Mouse (Mus musculus): ENCODE results near the gene Cd63. TPM values are rescaled to one million over a fixed set of nuclear protein-coding genes. Genes with fewer than 3 reads are reported as not detected.

The Cd63 gene
- polyA plus RNA-seq (2012; rRNA removed; ENCODE audit: low replicate concordance): 91.7 and 140 TPM in 2 replicates

DNA sequence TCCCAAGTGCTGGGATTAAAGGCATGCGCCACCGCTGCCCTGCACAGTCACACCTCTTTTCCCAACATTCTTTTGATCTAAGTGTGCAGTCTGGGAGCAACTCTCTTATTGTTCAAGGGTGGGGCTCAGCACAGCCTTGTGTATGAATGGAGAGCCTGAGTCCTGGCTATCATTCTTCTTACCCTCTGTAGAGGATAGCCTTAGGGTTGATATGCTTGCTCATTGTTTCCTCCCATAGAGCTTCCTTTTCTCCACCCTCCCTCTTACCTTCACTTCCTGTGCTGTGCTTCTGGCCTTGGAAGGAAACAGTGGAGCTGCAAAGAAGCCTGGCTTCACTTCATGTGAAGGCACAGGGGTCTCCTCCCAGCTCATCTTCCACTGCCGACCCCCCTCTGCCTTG is at the start of gene Cd63:
Cd63 (plus strand) TSS at position 292 of the 400 bp plus-strand sequence.

GRCm38 (mm10) chr10:128891296-128892094 is 9.3 kb upstream of the Cd63 start, which contains the start of gene Gdf11:
Gene Gdf11 (minus strand): TSS chr10:128891718.

DNA sequence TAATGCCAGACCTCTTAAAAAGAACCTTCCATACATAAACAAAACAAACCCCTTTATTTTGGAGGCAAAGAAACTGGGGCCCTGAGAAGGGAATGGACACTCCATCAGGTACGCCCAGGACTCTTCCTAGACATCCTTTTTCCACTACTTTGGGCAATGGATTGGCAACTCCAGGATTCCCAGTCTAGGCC is 21.9 kb downstream of the Cd63 start, which contains the start of gene Rdh5:
Rdh5 (minus strand) TSS at position 67 of the 191 bp plus-strand sequence.

GRCm38 (mm10) chr10:128923935-128924334 is 23.1 kb downstream of the Cd63 start, which contains the start of gene Bloc1s1:
Gene Bloc1s1 (minus strand): TSS chr10:128924035.

DNA sequence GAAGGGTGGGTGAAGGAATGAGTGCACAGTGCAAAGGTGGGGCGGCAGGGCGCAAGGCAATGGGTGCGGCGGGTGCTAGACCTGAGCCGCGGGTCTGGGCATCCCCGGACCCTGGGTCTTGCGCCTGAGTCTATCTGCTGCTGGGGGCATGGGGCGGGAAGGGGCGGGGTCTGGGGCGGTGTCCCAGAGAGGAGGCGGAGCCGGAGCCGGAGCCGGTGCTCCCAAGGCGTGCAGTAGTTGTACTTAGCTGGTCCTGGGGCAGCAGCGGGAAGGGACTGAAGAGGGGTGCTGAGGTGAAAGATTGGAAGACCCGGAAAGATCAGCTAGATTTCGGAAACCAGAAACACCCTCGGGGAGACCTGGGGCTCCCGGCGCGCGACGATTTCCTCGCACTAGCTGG is 32.8 kb downstream of the Cd63 start, which contains the start of gene Itga7:
Itga7 (plus strand) TSS at position 245 of the 400 bp plus-strand sequence.

GRCm38 (mm10) chr10:128960590-128961584 is 60.1 kb downstream of the Cd63 start, which contains the start of gene Mettl7b:
Gene Mettl7b (minus strand): TSS chr10:128960988.

Other genes with a start within 250 kb of the Cd63 start
- 15.0 and 36.9 TPM in 2 replicates for gene Suox, start 226.9 kb upstream of the Cd63 start, polyA plus RNA-seq (2012; rRNA removed; ENCODE audit: low replicate concordance)
- gene Rab5b, start 204.7 kb upstream of the Cd63 start, polyA plus RNA-seq (2012; rRNA removed; ENCODE audit: low replicate concordance): 65.8 and 127 TPM in 2 replicates
- 1.0 and 2.3 TPM in 2 replicates for gene Pmel, start 196.8 kb upstream of the Cd63 start, polyA plus RNA-seq (2012; rRNA removed; ENCODE audit: low replicate concordance)
- gene Cdk2, start 196.0 kb upstream of the Cd63 start, polyA plus RNA-seq (2012; rRNA removed; ENCODE audit: low replicate concordance): 18.0 and 31.1 TPM in 2 replicates
- 113 and 118 TPM in 2 replicates for gene Dgka, start 156.1 kb upstream of the Cd63 start, polyA plus RNA-seq (2012; rRNA removed; ENCODE audit: low replicate concordance)
- 21.3 and 30.1 TPM in 2 replicates for gene Pym1, start 153.1 kb upstream of the Cd63 start, polyA plus RNA-seq (2012; rRNA removed; ENCODE audit: low replicate concordance)
- gene Mmp19, start 110.1 kb upstream of the Cd63 start, polyA plus RNA-seq (2012; rRNA removed; ENCODE audit: low replicate concordance): 27.6 and 57.1 TPM in 2 replicates
- 11.9 and 12.7 TPM in 2 replicates for gene Dnajc14, start 96.9 kb upstream of the Cd63 start, polyA plus RNA-seq (2012; rRNA removed; ENCODE audit: low replicate concordance)
- 26.8 and 30.4 TPM in 2 replicates for gene Tmem198b, start 96.6 kb upstream of the Cd63 start, polyA plus RNA-seq (2012; rRNA removed; ENCODE audit: low replicate concordance)
- gene Sarnp, start 83.7 kb upstream of the Cd63 start, polyA plus RNA-seq (2012; rRNA removed; ENCODE audit: low replicate concordance): 3.2 and 13.4 TPM in 2 replicates
- 33.3 and 73.8 TPM in 2 replicates for gene Ormdl2, start 79.3 kb upstream of the Cd63 start, polyA plus RNA-seq (2012; rRNA removed; ENCODE audit: low replicate concordance)
- gene Gdf11, start 9.3 kb upstream of the Cd63 start, polyA plus RNA-seq (2012; rRNA removed; ENCODE audit: low replicate concordance): 3.6 and 4.9 TPM in 2 replicates
- gene Rdh5, start 21.9 kb downstream of the Cd63 start, polyA plus RNA-seq (2012; rRNA removed; ENCODE audit: low replicate concordance): 36.7 and 39.7 TPM in 2 replicates
- 183 and 190 TPM in 2 replicates for gene Bloc1s1, start 23.0 kb downstream of the Cd63 start, polyA plus RNA-seq (2012; rRNA removed; ENCODE audit: low replicate concordance)
- 89.8 and 101 TPM in 2 replicates for gene Itga7, start 32.8 kb downstream of the Cd63 start, polyA plus RNA-seq (2012; rRNA removed; ENCODE audit: low replicate concordance)
- 3.5 and 4.1 TPM in 2 replicates for gene Mettl7b, start 60.0 kb downstream of the Cd63 start, polyA plus RNA-seq (2012; rRNA removed; ENCODE audit: low replicate concordance)
- gene Olfr9, start 88.4 kb downstream of the Cd63 start, polyA plus RNA-seq (2012; rRNA removed; ENCODE audit: low replicate concordance): not detected in 2 replicates
- gene Olfr763, start 109.8 kb downstream of the Cd63 start, polyA plus RNA-seq (2012; rRNA removed; ENCODE audit: low replicate concordance): not detected in 2 replicates
- gene Olfr764-ps1, start 138.9 kb downstream of the Cd63 start, polyA plus RNA-seq (2012; rRNA removed; ENCODE audit: low replicate concordance): not detected in 2 replicates
- not detected in 2 replicates for gene Olfr765, start 149.0 kb downstream of the Cd63 start, polyA plus RNA-seq (2012; rRNA removed; ENCODE audit: low replicate concordance)
- gene Olfr766-ps1, start 168.0 kb downstream of the Cd63 start, polyA plus RNA-seq (2012; rRNA removed; ENCODE audit: low replicate concordance): not detected in 2 replicates
- not detected in 2 replicates for gene Olfr767, start 181.9 kb downstream of the Cd63 start, polyA plus RNA-seq (2012; rRNA removed; ENCODE audit: low replicate concordance)
- gene Olfr768, start 198.4 kb downstream of the Cd63 start, polyA plus RNA-seq (2012; rRNA removed; ENCODE audit: low replicate concordance): not detected in 2 replicates
- gene Olfr769, start 216.9 kb downstream of the Cd63 start, polyA plus RNA-seq (2012; rRNA removed; ENCODE audit: low replicate concordance): not detected in 2 replicates
- gene Olfr770, start 238.0 kb downstream of the Cd63 start, polyA plus RNA-seq (2012; rRNA removed; ENCODE audit: low replicate concordance): not detected in 2 replicates